Mouse (Mus musculus) cerebellum, adult 9-11 months (tissue): ENCODE data around the gene Pla2r1.

Source experiments
- DNase-seq: peaks from one replicate; pipeline ENCODE4 v3.0.0; 2022

Gene Pla2r1

DNA sequence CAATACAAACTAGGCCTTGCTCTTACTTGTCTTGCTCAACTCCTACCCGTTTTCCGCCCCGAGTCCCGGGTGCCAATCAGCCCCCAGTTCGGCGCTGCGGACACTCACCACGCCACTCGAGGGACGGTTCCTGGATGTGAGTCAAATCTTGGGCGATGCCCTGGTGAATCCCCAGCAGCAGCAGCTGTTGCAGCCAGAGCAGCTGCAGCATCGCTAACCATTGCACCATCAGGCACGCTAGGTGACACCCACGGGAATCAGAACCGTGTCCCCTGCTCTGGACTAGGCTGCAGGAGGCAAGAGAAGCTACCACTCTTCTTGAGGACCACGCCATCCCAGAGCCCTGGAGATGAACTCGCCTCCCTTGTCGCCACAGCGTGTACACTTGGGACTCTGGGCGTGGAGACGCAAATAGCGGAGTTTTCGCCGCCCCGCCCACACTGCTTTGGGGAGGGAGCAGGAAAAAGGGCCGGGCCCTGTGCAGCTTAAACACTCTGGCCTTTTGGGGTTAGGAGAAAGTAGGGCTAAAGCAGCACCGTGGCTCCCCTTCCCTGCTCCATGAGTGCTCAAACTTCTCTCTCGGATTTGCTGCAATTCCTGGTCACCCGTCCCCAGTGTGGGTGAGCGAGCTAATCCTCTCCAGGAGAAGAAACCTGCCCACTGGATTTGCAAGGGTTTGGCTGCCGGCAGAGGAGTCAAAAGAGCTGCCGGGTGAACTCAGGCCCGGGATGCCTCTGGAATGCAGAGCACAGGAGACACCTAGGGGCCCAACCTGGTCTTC is at the start of gene Pla2r1:
Pla2r1 (minus strand) TSS at position 407 of the 781 bp plus-strand sequence.
- peak; percentile 6 for DNase-seq

DNA sequence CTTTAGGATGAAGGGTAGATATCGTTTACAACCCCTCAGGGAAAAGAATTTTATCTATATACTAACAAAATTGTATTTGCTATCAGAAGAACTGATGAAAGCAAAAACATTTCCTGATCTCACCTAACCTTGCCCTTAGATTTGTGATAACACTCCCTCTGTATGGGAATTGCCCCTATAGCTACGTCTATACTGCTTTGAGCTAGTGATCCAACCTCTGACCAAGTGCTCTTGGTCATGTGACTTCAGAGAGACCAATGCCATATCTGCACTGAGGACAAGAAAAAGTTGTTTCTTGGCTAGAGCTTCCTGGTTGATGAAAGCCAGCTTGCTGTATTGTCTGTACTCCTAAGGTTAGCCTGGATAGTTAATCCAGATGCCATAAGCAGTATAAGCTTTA is 48.2 kb upstream of the Pla2r1 start:
- no peak for DNase-seq

DNA sequence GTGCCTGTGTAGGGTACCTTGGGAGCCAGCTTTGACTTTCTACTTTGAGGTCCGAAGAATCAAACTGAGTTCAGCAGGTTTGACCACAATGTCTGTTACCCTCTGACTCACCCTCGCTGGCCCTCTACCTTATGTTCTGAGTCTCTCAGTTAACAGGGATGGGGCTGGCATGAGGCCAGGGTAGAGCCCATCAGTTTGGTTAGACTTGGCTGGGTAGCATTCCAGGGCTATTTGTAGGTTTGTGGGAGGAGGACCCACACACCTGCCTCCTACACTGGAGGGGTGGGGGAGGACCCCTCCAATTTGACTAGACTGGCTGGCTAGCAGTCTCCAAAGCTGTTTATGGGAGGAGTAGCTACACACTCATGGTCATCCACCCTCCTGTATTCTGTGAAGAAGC is 47.8 kb upstream of the Pla2r1 start:
- no peak for DNase-seq

DNA sequence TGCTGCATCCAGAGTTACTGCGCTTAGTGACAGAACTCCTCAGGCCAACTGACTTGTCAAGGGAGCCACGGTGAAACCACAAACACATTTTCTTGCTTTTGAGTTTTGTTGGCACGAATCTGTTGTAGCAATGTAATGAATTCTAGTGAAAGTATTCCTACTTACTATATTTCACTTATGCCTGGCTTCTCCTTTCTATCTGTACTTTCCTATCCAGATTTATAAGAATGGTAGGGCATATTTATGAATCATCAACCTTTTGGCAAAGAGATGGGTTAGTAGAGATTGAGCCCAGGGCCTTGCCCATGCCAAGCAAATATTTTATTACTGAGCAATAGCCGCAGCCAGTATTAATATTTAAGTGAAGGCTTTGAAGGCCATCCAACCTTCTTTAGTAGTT is 30.3 kb upstream of the Pla2r1 start:
- DNase-seq = no peak

DNA sequence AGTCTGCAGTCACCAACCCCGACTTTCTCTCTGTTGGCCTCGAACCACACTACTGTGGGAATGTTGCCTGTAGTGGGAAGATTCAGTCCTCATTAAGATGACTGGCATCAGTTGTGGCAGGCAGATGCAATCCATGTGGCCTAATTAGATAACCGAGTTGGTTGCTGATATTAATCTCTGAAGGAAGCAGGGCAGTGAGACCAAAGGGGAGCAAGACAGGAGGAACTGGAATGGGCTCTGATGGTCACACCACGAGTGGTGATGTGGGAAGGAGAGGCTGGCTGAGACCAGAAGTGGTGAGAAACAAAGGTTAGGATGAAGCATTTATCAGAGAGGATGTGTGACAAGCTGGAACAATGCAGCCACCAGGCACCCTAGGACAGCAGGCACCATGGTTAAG is 1.5 kb upstream of the Pla2r1 start:
- DNase-seq = no peak

DNA sequence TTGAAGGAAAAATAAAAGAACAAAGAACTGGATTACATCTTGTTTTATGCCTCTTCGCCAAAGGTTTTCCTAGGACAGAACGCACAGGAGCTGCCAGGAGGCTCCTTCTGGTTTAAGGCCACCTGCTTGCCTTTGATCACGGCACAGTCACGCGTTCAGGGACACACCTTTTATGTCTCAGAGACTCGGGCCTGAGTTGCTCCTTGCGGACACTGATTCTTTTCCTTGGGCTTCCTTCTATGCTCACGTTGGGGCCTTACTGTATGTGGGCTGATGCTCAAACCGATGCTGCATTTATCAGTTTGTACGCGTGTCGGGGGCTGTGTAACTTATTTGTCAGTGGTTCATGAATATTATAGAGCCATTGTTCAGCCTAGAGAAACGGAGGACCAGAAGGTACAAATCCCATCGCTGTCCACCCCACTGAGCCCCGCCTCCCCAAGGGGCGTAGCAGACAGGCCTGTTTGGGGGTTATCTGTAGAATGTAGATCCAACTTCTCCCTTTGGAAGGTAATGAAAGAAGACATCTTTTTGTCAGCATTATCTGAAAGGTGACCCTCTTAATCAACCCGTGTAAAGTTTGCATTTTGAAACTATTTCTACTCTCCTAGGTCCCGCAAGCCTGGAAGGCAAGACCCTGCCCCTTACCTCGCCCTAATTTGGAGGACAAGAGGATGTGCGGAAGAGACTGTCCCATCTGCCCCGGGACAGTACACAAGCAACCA is 769 bp downstream of the Pla2r1 start:
- DNase-seq = no peak

DNA sequence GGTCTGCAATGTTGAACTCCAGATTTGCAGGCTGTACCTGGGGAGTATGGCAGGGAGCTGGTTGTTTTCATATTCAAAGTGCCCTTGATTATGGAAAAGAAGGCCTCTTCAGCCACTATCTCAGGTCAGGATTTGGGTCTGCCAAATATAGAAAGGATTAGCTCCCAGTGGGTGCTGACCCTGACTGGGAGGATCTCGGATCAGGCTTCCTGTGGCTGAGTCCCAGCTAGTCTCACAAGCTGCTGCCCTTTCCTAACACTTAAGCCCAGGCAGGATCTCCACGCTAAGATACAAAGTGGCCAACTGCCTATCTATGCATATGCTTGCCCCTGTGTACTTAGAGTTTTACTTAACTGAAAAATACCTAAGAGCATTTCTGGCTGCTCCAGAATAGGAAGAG is 1.4 kb downstream of the Pla2r1 start:
- DNase-seq = peak; percentile 25

DNA sequence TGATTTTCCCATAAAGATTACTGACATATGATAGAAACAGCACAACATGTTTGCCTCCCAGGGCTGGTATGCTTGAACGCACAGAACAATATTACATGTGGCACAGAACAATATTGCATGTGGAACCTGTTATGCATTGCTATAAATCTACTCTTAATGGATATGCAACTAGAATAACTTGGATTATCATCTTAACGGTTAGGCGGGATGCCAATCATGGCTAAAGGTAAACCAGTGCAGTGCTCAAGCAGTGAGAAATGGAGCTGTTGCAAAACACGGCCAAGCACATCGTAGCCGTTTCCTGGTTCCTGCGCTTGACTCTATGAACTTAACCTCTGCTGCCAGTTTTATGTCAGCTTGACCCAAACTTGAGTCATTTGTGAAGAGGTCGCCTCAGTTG is 2.6 kb downstream of the Pla2r1 start:
- no peak for DNase-seq

DNA sequence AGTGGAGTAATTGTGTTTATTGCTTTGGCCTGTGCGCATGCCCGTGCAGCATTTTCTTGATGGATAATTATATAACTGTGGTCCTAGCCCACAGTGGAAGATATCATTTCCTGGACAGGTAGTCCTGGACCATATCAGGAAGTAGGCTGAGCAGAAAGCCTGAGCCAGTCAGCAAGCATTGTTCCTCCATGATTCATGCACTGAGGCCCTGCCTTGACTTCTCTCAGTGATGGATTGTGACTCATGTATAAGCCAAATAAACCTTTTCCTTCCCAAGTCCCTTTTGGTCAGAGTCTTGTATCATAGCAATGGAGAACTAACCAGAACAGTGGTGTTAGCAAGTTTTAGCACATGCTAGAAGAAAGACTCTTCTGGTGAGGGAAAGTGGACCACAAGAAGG is 3.3 kb downstream of the Pla2r1 start:
- DNase-seq = no peak

DNA sequence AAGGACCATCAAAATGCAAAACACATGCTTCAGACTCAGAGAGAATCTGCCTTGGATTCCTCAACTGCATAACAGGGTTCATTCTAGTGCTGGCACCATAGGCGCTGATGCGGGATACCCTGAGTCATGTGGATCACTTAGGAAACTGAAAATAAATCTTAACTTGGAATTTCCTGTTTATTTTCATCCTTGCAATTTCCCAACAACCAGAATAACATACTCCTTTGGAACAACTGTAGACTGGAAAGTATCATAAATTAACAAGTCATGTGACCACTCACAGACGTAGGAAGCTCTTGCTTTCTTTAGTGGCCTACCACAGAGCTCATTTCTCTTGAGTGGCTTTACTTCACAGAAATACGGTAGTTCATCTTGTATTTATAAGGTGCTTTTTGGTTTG is 7.0 kb downstream of the Pla2r1 start:
- no peak for DNase-seq

DNA sequence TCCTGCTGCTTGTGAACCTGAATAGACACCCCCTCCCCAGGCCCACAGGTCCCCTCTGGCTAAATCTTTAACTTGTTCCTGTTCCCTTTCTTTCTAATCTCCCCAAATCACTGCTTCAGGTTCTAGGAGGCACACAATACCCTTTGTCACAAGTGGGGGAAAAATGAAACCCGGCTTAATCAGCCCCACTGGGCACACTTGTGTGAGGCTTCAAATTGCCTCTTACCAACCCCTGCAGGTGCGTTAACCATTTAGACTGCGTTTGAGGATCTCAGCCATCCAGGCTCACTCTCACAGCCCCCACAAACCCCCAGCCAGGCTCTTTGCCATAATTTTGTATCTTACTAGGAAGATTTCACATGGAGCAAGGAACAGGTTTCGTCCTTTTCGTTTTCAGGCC is 9.1 kb downstream of the Pla2r1 start:
- no peak for DNase-seq

DNA sequence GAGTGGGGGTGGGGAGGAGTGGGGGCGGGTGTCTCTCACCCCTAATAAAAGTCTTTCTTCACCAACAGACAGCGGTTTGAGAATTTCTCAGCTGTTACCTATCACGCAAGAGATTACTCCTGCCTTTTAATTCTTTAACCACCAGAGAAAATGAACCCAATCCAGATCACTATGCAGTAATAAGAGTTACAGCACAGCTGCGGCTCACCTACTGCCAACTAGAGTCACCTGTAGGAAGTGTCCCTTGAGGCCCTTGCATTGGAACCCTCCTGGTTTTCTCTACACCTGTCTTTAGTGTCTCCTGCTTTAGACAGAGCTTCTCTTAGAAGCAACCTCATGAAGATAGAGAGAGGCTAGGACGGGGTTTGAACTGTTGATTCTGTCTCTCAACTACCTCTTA is 11.4 kb downstream of the Pla2r1 start:
- DNase-seq = no peak

DNA sequence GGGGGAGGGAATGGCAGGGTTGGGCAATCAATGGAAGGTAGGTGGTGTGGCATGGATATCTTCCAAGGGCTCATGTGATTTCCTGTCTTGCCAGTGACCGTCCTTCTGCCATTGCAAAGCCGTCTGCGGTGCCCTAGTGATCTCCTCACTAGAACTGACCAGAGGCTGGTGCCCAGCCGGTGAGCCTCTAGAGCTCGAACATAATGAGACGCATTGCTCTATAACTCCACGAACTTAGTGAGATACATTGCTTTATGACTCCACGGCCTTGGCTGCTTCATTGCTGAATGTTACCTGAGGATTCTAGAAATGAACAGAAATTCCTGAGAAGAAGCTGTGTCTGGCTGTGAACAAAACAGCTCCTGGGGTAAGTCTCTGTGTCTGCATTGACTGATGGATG is 12.8 kb downstream of the Pla2r1 start:
- DNase-seq = no peak

DNA sequence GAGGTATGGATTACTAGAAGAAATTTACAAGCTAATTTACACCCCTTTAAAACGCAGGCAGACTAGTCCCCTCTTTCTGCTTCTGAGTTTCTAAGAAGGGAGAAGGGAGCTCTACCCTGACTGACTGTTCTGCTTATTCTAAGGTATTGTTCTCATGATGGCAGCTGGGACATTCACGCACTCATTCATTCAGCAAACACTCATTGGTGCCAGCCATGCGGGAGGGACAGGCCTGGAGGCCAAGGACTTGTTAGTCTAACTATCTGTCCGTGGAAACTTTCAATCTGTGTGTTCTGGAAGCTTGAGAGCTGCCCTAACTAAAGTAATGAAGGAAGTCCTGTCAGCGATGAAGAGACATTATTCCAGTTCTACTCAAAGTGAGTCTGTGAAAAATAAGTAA is 14.4 kb downstream of the Pla2r1 start:
- no peak for DNase-seq

DNA sequence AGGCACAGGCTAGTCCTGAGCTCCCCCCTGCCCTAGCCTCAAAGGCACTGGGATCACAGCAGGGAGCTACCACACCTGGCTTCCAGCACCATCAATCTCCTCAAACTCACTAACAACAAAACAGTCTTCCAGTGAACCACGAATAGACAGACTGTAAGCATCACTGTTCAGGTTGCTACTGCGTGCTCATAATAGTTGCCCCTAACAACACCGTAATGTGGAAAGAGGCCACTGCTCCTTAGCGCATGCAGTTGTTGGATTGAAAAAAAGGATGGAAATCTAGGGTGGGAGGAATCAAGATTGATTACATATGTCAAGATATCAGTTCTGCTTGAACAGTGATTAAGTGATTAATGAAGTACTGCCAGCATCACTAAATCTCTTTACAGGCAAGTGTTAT is 14.8 kb downstream of the Pla2r1 start:
- DNase-seq = no peak

DNA sequence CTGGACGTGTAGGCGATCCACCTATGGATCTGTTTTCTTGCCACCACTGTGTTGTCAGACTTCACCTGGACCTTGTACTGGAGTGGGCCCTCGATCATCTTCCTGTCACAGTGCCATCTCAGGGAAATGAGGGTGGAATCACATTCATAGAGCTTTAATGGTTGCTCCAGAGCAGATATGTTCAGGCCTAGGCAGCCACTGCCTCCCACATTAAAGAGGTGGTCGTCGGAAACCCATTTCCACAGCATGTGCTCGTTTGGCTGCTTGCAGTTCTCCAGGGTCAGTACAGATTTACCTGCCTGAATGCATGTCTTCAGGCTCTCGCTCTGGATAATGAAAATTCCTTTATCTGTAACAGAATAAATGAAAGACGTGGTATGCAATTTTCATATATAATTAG is 18.4 kb downstream of the Pla2r1 start:
- no peak for DNase-seq

DNA sequence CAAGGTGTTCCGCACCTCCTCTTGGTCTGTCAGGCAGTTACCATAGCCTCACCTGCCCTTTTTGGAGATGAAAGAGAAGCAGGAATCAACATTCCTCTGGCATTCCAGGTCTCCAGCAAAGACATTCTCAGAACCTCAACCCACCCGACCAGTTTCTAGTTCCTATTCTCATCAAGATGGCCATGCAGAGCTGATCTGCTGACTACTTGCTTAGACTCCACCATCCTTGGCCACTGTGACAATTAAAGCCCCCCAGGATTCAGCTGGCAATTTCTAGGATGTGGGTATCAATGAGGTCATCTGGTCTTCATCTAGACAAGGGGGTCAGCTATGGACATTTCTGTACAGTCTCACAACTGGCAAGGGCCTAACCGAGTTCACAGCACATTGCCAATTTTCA is 20.1 kb downstream of the Pla2r1 start:
- DNase-seq = no peak

DNA sequence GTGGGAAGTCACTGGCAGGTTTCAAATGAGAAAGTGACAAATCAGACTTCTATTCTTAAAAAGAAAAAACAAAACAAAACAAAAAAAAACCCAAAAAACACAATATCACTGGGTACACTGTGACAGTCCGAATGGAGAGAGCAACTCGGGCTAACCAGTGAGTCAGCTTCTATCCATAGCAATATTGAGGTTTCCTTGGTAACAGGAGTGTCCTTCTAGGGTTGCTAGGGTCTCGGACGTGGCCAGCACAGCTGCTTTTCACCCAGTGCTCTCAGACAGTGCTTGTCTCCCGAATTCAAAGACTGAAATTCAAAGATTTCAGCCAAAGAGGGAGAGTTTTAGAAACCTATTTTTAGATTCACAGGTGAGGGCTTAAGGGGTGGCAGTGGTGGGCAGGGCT is 20.6 kb downstream of the Pla2r1 start:
- no peak for DNase-seq

DNA sequence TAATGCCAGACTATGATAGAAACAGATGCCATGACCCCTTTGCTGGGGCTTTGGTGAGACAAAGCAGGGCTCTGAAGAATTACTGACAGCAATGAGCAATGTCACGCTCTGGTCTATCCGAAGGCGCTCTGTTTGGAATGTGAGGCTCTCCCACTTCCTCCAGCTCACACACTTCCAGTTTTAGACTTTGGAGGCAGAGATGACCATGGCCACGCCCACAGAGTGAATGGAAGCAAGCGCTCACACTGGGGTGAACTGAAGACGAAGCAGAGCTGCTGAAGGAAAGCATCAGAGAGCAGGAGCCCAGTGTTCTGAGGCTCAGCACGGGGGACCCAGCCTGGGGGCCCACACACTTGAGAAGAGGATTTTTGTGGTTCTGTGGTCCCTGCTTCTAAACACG is 37.3 kb downstream of the Pla2r1 start:
- DNase-seq = no peak

DNA sequence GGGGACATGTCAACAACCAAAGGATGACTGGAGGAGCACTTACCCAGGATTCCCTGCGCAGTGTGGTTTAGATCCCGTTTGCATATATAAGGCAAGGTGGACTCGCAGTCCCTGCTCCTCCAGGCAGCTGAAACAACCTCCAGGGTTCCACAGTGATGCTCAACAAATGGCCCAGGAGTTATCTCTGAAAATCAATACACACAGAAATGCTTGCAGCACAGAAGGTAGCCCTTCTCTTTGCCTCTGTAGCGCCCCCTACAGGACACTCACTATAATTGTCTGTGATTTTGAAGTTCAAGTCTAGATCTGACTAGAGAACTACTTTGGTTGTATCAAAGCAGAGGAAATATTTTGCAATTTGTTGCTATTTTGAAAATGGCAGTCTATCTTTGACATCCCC is 38.2 kb downstream of the Pla2r1 start:
- DNase-seq = no peak

DNA sequence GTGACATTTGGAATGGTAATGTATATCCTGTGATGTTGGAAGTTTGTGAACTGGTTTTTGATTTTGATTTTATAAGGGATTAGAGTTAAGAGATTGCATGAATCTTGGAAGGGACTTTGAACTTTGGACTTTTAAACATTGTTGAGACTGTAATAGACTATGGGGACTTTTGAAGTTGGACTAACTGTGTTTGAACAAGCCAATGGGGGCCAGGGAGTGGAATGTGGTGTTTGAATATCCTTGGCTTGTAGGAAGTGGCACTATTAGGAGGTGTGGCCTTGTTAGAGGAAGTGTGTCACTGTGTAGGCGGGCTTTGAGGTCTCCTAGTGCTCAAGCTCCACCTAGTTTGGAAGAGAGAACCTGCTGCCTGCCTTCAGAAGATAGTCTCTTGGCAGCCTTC is 42.4 kb downstream of the Pla2r1 start:
- DNase-seq = no peak

DNA sequence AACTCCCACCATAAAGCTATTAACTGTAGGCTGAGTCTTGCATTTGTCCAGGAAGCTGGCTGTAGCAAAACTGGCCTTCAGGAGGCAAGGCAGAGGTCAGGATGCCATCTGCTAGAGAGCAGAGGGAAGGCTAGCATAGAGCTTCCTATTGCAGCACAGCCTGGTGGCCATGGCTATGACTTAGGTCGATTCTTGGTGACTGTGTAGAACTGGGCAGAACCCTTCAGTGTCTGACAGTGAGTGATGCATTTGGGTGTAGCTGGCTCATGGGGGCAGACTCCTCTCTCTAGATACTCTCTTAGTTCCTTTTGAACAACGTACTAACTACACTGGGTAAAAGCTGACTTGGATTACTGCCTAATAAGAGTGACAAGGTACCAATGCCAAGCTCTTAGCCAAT is 48.0 kb downstream of the Pla2r1 start:
- DNase-seq = no peak

DNA sequence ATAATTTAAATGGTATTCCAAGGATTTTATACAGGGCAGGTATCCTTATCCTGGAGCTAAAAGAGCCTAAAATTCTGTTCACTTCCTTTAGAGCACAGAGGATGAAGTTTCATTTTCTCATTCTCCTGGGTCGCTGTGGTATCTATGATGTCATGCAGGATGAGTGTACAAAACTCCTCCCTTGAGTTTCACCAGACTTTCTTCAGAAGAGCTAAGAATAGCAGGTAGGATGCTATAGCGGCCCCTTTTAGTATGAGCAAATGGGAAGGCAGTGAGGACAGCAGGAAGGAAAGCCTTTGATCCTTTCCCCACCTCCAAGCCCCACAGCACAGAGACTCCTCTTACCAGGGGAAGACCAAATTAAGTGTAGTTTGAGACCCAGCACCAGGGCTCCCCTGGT is 48.4 kb downstream of the Pla2r1 start:
- DNase-seq = no peak

DNA sequence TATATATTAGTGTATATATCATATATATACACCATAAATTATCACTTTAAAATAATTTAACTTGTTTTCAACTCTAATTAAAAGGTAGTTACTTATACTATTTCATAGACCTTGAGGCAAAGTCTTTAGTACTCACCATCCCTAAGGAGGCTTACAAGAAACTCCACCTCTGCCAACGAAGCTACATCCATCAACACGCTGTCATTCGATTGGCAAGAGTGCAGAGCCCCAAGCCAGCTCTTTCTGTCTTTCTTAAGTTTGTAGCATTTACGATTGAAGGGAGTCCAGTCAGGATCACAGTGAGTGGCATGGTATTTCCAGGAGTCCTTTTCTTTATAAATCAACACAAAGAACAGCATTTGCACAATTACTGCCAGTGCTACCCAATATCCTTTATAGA is 49.1 kb downstream of the Pla2r1 start:
- no peak for DNase-seq

DNA sequence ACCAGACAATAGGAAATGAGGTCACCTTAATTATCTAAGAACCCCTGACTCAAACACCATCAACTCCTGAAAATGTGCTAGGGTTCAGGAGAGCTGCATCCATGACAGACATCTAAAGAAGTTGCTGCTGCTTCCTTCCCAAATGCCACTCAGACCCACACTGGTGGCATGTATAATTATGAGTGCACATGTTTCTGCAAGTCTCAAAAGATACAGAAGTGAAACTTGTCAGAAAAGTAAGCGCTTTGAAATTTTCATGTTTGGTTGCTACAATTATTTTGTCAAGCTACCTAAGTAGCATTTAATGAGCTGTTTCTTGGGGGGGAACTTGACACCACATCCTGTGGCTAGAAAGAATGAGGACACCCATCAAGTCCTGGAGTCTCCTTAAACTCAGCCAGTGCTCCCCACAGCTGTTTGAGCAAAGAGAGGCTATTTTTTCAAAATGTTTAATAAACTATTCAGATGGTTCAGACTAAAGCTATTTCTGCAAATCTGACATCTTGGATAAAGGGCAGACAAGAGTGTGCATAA is 52.5 kb downstream of the Pla2r1 start:
- no peak for DNase-seq
